ENCODE assay signal across 11 mouse cellular contexts in the genomic region with DNA sequence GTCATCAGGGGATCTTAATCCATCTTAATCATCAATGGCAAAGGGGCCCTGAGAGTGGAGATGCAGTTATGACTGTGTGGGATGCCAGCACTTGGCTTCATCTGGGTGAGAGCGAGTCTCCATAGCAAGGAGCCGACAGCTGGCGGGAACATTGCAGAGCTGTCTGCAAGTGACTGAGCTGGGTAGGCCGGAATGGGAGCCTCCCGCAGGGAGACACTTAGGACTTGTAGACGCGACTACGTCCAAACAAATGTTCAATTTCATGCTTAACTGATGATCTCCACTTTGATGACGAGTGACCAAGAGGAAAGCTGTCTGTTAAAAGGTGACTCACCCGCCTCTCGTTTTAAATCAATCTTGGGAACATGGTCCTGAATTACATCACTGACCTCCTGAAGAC. TPM values are rescaled to one million over a fixed set of nuclear protein-coding genes. Genes with fewer than 3 reads are reported as not detected.
A peak's percentile ranks its signal among the peaks of the same experiment; 100 is the strongest.
DNase-seq lines count a peak whose midpoint lies in the region.
"Had no signal": no experiment of that assay in that cellular context is flagged by ENCODE, and none has a peak within 500 bp of the region (broad histone marks: within the 10 kb centered on the region; RNA-seq: fewer than 3 reads in every experiment).

No protein-coding gene starts in this region.

- peak; percentile 25 to 37 for DNase-seq in left cerebral cortex, postnatal 14 days (ENCODE audit: low spot score in 2 of 2)
- DNase-seq in left cerebral cortex, adult 11 months (ENCODE audit: low spot score), result no peak
- peak; percentile 13 for DNase-seq in 3134 (ENCODE audit: extremely low read depth, insufficient read length, low spot score)
- DNase-seq in Muller cell, postnatal 12 days (ENCODE audit: inconsistent ontology term), result peak; percentile 54
- peak; percentile 32 for DNase-seq in lung, postnatal 14 days
- DNase-seq in testis, postnatal 10 days (ENCODE audit: low spot score), result no peak
- DNase-seq in layer of hippocampus, adult 11-12 months (ENCODE audit: low spot score), result no peak
- DNase-seq: adrenal gland, postnatal 10 days; heart, postnatal 4 days; kidney, postnatal 14 days; thymus, postnatal 14 days had no signal

- intact Hi-C loops in left cerebral cortex, postnatal 14 days (cut with DNase I), result no loop called here

RNA-seq across cellular contexts. Expression of a gene that starts 37.5 kb away (rescaled TPM):
- total RNA-seq in left cerebral cortex, postnatal 14 days (2021), result 1 to 10 TPM; 1.4 to 1.8 TPM

Comparison
In these comparisons a context has a peak if more than half of its experiments do, and no peak if none do; other contexts are left out.
1. DNase-seq: peak in left cerebral cortex, postnatal 14 days (2 of 2), 3134 (single experiment), Muller cell, postnatal 12 days (single experiment) and lung, postnatal 14 days (single experiment); none in left cerebral cortex, adult 11 months (single experiment), testis, postnatal 10 days (single experiment) and layer of hippocampus, adult 11-12 months (single experiment).